Mouse (Mus musculus) midbrain, embryonic 12.5 days (tissue): Measurements from ENCODE around the gene Nod2. TPM values are rescaled to one million over a fixed set of nuclear protein-coding genes. Genes with fewer than 3 reads are reported as not detected.

Experiments
- ATAC-seq: fragments of 200-750 bp; cut with Nextera tagmentation; 2 replicates; pipeline ENCODE4 v1.8.0; 2017; ENCODE audit warnings: low read depth, moderate TSS enrichment, moderate library complexity; ENCODE audit not compliant: low FRiP score
- H3K27ac ChIP-seq: fragments of 300-500 bp; sonication (generic); replicated peaks from 2 replicates; pipeline ENCODE4 v1.5.1; 2016; ENCODE audit warnings: mild to moderate bottlenecking
- H3K27me3 ChIP-seq: fragments of 300-500 bp; sonication (generic); 2 replicates; pipeline ENCODE4 v1.6.1; 2016; ENCODE audit warnings: mild to moderate bottlenecking
- H3K36me3 ChIP-seq: fragments of 300-500 bp; sonication (generic); 2 replicates; pipeline ENCODE4 v1.6.1; 2016
- H3K4me1 ChIP-seq: fragments of 300-500 bp; sonication (generic); 2 replicates; pipeline ENCODE4 v1.6.1; 2016
- H3K4me2 ChIP-seq: fragments of 300-500 bp; sonication (generic); replicated peaks from 2 replicates; pipeline ENCODE4 v1.6.1; 2016; ENCODE audit warnings: mild to moderate bottlenecking, moderate library complexity
- H3K4me3 ChIP-seq: fragments of 300-500 bp; sonication (generic); 2 replicates; pipeline ENCODE4 v1.5.1; 2016; ENCODE audit warnings: mild to moderate bottlenecking
- H3K9ac ChIP-seq: fragments of 300-500 bp; sonication (generic); replicated peaks from 2 replicates; pipeline ENCODE4 v1.6.1; 2016; ENCODE audit warnings: mild to moderate bottlenecking, moderate library complexity
- H3K9me3 ChIP-seq: fragments of 300-500 bp; sonication (generic); 2 replicates; pipeline ENCODE4 v1.6.1; 2016; ENCODE audit warnings: mild to moderate bottlenecking
- WGBS: fragments of 180-500 bp; shearing (Covaris S2); methylation state at CpG from one replicate; pipeline ENCODE4 v1.1.7; 2016; 5-methylcytosine and 5-hydroxymethylcytosine counted together
- polyA plus RNA-seq: library from polyadenylated mRNA; unstranded; fragments of >200 nt; fragmentation: Nextera tagmentation; extraction: Ambion mirVana; gene quantifications from 2 replicates; pipeline ENCODE4 v1.2.1, GENCODE M21; 2016

Gene Nod2
- polyA plus RNA-seq, 1 experiment from 2014 or later = 0.22 TPM

GRCm38 (mm10) chr8:88701611-88702010 lies 54.5 kb downstream of the Nod2 start:
- H3K4me1 ChIP-seq = peaks cover 8% of the 10 kb centered on the region
- H3K9ac ChIP-seq = no peak overlapping the region
- H3K4me2 ChIP-seq = no peak overlapping the region
- no peaks in the 10 kb centered on the region for H3K36me3 ChIP-seq
- H3K27me3 ChIP-seq = no peaks in the 10 kb centered on the region
- WGBS = 50% methylated on average over 2 of the region's 2 CpGs
- no peak overlapping the region for H3K4me3 ChIP-seq
- no peak overlapping the region for H3K27ac ChIP-seq
- no peaks in the 10 kb centered on the region for H3K9me3 ChIP-seq
- ATAC-seq = no peak

DNA sequence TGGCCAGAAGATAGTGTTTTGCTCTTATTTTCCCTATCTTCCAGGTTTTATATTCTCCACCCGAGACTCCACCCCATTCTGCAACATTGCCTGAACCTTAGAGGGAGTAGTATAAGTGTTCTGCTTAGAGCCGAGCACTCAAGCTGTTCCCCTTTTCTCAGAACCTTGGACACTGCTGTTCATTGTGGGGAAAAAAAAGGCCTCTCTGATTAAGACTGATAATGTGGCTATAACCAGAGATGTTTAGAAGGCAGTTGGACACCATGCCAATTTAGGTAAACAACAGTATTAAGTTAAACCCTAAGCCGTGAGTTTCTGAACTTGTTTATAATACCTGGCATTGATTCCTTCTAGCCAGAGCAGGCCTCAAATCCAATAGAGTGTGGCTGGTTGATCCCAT lies 55.7 kb downstream of the Nod2 start:
- Histone ChIP-seq H3K4me1 (peaks cover 3% of the 10 kb centered on the region), H3K4me2 (no peak overlapping the region), H3K36me3 (no peaks in the 10 kb centered on the region), H3K4me3 (no peak overlapping the region), H3K9ac (no peak overlapping the region), H3K27me3 (no peaks in the 10 kb centered on the region), H3K9me3 (no peaks in the 10 kb centered on the region), H3K27ac (no peak overlapping the region)
- no peak for ATAC-seq
- 79% methylated on average over 3 of the region's 3 CpGs for WGBS

- WGBS = 95% methylated on average over 2 of the region's 2 CpGs
- peaks cover 9% of the 10 kb centered on the region for H3K36me3 ChIP-seq
- no peak for ATAC-seq
Measured at GRCm38 (mm10) chr8:88723256-88723963, 76.3 kb downstream of the Nod2 start.

More at GRCm38 (mm10) chr8:88723256-88723963, 76.3 kb downstream of the Nod2 start:
- no peak overlapping the region for H3K27ac ChIP-seq
- no peaks in the 10 kb centered on the region for H3K4me1 ChIP-seq
- H3K27me3 ChIP-seq = no peaks in the 10 kb centered on the region
- no peak overlapping the region for H3K4me2 ChIP-seq
- no peak overlapping the region for H3K4me3 ChIP-seq
- no peaks in the 10 kb centered on the region for H3K9me3 ChIP-seq
- no peak overlapping the region for H3K9ac ChIP-seq

Other genes starting within 250 kb of the Nod2 start
- gene Nkd1, start 126.0 kb upstream of the Nod2 start, polyA plus RNA-seq = 90.6 and 100 TPM in 2 replicates
- 0.88 and 1.3 TPM in 2 replicates for gene Snx20, start 11.2 kb upstream of the Nod2 start, polyA plus RNA-seq
- gene Cyld, start 49.7 kb downstream of the Nod2 start, polyA plus RNA-seq = 16.8 and 17.0 TPM in 2 replicates